Mouse (Mus musculus) adrenal gland, adult 2 months (tissue): ENCODE measurements around the gene Rab5if. TPM values are rescaled to one million over a fixed set of nuclear protein-coding genes. Genes with fewer than 3 reads are reported as not detected.
A peak's percentile ranks its signal among the peaks of the same experiment; 100 is the strongest.
"Not testable (repeated sequence)": the region's sequence is repeated elsewhere in the genome, so short reads cannot be mapped to it uniquely, and the experiment has no call there.

Experiments
- DNase-seq: peaks from one replicate; pipeline ENCODE4 v3.0.0; 2021
- polyA plus RNA-seq: library from polyadenylated mRNA; depleted of rRNA; stranded (reverse); fragments of >200 nt; gene quantifications from 2 replicates; pipeline ENCODE4 v1.2.3, GENCODE M21; 2012
- total RNA-seq, 2 experiments: library from RNA; stranded (reverse); gene quantifications; 2 replicates each; pipeline ENCODE4 v1.2.3; 2021

Gene Rab5if
- total and polyA plus RNA-seq, 3 experiments = 285 to 324 (median 311) TPM

GRCm38 (mm10) chr2:156887017-156887416 is 24.1 kb downstream of the Rab5if start, which contains the start of gene Sla2:
Gene Sla2, minus strand, starts transcription at chr2:156887192.
- DNase-seq = no peak

- DNase-seq = no peak
These were observed 25.6 kb downstream of the Rab5if start for GRCm38 (mm10) chr2:156888490-156888889.

- DNase-seq = no peak
These were observed 29.3 kb downstream of the Rab5if start for GRCm38 (mm10) chr2:156892240-156892639.

GRCm38 (mm10) chr2:156892821-156893220 is 29.9 kb downstream of the Rab5if start:
- DNase-seq = no peak

- no peak for DNase-seq
These were observed 31.8 kb downstream of the Rab5if start for GRCm38 (mm10) chr2:156894496-156895265.

- no peak for DNase-seq
These were observed 33.5 kb downstream of the Rab5if start for GRCm38 (mm10) chr2:156896384-156896914.

- DNase-seq = no peak
These were observed 34.1 kb downstream of the Rab5if start for GRCm38 (mm10) chr2:156897034-156897433.

GRCm38 (mm10) chr2:156898374-156898773 is 35.4 kb downstream of the Rab5if start:
- no peak for DNase-seq

GRCm38 (mm10) chr2:156899184-156899583 is 36.3 kb downstream of the Rab5if start:
- DNase-seq = no peak

GRCm38 (mm10) chr2:156901344-156901743 is 38.4 kb downstream of the Rab5if start:
- no peak for DNase-seq

- no peak for DNase-seq
These were observed 39.0 kb downstream of the Rab5if start for GRCm38 (mm10) chr2:156901883-156902282.

GRCm38 (mm10) chr2:156902411-156902810 is 39.5 kb downstream of the Rab5if start:
- DNase-seq = not testable (repeated sequence)

GRCm38 (mm10) chr2:156903367-156903766 is 40.4 kb downstream of the Rab5if start:
- no peak for DNase-seq

- peak; percentile 54 for DNase-seq
These were observed 42.2 kb downstream of the Rab5if start for GRCm38 (mm10) chr2:156904976-156905717.

GRCm38 (mm10) chr2:156905931-156906330 is 43.0 kb downstream of the Rab5if start:
- DNase-seq = not testable (repeated sequence)

- no peak for DNase-seq
These were observed 50.3 kb downstream of the Rab5if start for GRCm38 (mm10) chr2:156913191-156913590.

GRCm38 (mm10) chr2:156915559-156915958 is 52.6 kb downstream of the Rab5if start:
- no peak for DNase-seq

GRCm38 (mm10) chr2:156916419-156917125 is 53.6 kb downstream of the Rab5if start:
- DNase-seq = no peak

- DNase-seq = no peak
These were observed 55.6 kb downstream of the Rab5if start for GRCm38 (mm10) chr2:156918562-156918961.

GRCm38 (mm10) chr2:156919191-156919590 is 56.3 kb downstream of the Rab5if start:
- DNase-seq = not testable (repeated sequence)

- DNase-seq = no peak
These were observed 56.9 kb downstream of the Rab5if start for GRCm38 (mm10) chr2:156919796-156920195.

- no peak for DNase-seq
These were observed 60.1 kb downstream of the Rab5if start for GRCm38 (mm10) chr2:156923057-156923456.
